Mouse (Mus musculus): ENCODE data around the gene Sh3bp1.

GRCm38 (mm10) chr15:78900585-78901421, 1.2 kb downstream of the Sh3bp1 start:
- no peak for TF ChIP-seq CTCF (IDR thresholded peaks at IDR 0.05; ENCODE audit: extremely low read depth, insufficient read depth, low read length)
- TF ChIP-seq POLR2A (IDR thresholded peaks at IDR 0.05; ENCODE audit: extremely low read depth, insufficient read depth, low read length), result no peak
